Comparison of ENCODE assay signal across 21 mouse cellular contexts in the genomic region with DNA sequence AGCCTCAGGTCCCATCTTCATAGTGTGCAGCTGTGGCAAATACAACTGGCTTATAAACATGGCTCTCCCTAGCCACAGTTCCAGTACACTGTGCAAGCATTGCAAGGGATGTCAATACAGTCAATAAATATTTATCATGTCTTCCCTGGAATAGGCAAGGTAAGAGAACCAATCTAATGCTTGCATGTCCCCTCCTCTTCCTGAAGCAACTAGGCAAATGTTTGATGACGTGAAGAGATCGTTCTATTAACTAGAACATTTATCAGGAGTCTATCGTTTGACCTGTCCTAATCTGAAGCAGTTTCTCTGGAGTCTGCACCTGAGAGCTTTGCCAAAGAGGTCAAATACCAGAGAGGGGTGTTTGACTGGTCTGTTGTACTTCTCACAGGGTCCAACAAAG.
"Had no signal": no experiment of that assay in that cellular context is flagged by ENCODE, and none has a peak within 500 bp of the region (broad histone marks: within the 10 kb centered on the region; RNA-seq: fewer than 3 reads in every experiment).

No protein-coding gene starts in this region.

- H3K27me3 ChIP-seq: heart, embryonic 12.5 days; hindbrain, embryonic 13.5 days; hindbrain, embryonic 15.5 days; limb, embryonic 13.5 days; limb, embryonic 15.5 days; liver, embryonic 13.5 days; liver, embryonic 15.5 days had no signal

- DNase-seq: forebrain, postnatal 0 days; gastrocnemius, postnatal 14 days; gastrocnemius, postnatal 36 days; heart, adult 2 months; heart, postnatal 10 days; heart, postnatal 36 days; kidney, adult 18-20 months; kidney, adult 9 months; kidney, postnatal 14 days; layer of hippocampus, adult 9-11 months; layer of hippocampus, postnatal 36 days; left cerebral cortex, postnatal 4 days; liver, embryonic 13.5 days had no signal

- H3K9me3 ChIP-seq: heart, embryonic 12.5 days; hindbrain, embryonic 13.5 days; hindbrain, embryonic 15.5 days; limb, embryonic 13.5 days; limb, embryonic 15.5 days; liver, embryonic 13.5 days; liver, embryonic 15.5 days had no signal

- H3K4me2 ChIP-seq: heart, embryonic 12.5 days; hindbrain, embryonic 13.5 days; hindbrain, embryonic 15.5 days; limb, embryonic 13.5 days; limb, embryonic 15.5 days; liver, embryonic 13.5 days; liver, embryonic 15.5 days had no signal

- H3K9ac ChIP-seq: forebrain, postnatal 0 days; heart, embryonic 12.5 days; hindbrain, embryonic 13.5 days; hindbrain, embryonic 15.5 days; limb, embryonic 13.5 days; limb, embryonic 15.5 days; liver, embryonic 13.5 days; liver, embryonic 15.5 days had no signal

- H3K4me1 ChIP-seq: heart, embryonic 12.5 days; hindbrain, embryonic 13.5 days; hindbrain, embryonic 15.5 days; limb, embryonic 13.5 days; limb, embryonic 15.5 days; liver, embryonic 13.5 days; liver, embryonic 15.5 days had no signal

- H3K4me3 ChIP-seq: heart, adult 2 months; heart, embryonic 12.5 days; hindbrain, embryonic 13.5 days; hindbrain, embryonic 15.5 days; limb, embryonic 13.5 days; limb, embryonic 15.5 days; liver, embryonic 13.5 days; liver, embryonic 15.5 days had no signal

- ATAC-seq: forebrain, postnatal 0 days; hindbrain, postnatal 0 days; intestine, embryonic 16.5 days had no signal

- H3K36me3 ChIP-seq: heart, embryonic 12.5 days; hindbrain, embryonic 13.5 days; hindbrain, embryonic 15.5 days; limb, embryonic 13.5 days; limb, embryonic 15.5 days; liver, embryonic 13.5 days; liver, embryonic 15.5 days had no signal

- H3K27ac ChIP-seq: heart, adult 2 months; hindbrain, embryonic 13.5 days; hindbrain, embryonic 15.5 days; hindbrain, postnatal 0 days; limb, embryonic 13.5 days; limb, embryonic 15.5 days; liver, embryonic 13.5 days; liver, embryonic 15.5 days had no signal
